Mouse (Mus musculus) embryonic fibroblast, embryonic 13.5 days (primary cell): ENCODE results near the gene Smpd3. TPM values are rescaled to one million over a fixed set of nuclear protein-coding genes. Genes with fewer than 3 reads are reported as not detected.

Source experiments
- H3K27ac ChIP-seq: 2 replicates; pipeline ENCODE4 v1.5.1; 2012; ENCODE audit warnings: low read length, control low read depth, inconsistent platforms; ENCODE audit not compliant: insufficient read depth
- H3K4me1 ChIP-seq: 2 replicates; pipeline ENCODE4 v1.6.1; 2011; ENCODE audit warnings: low read length; ENCODE audit not compliant: control insufficient read depth, insufficient read depth
- H3K4me3 ChIP-seq: 2 replicates; pipeline ENCODE4 v1.5.1; 2011; ENCODE audit warnings: mild to moderate bottlenecking, control low read depth, low read length; ENCODE audit not compliant: insufficient read depth
- CTCF ChIP-seq: IDR thresholded peaks from 2 replicates; pipeline ENCODE4 v1.5.1; 2011; ENCODE audit warnings: mild to moderate bottlenecking, control low read depth, low read length, moderate library complexity, borderline replicate concordance; ENCODE audit not compliant: insufficient read depth
- POLR2A ChIP-seq: IDR thresholded peaks from 2 replicates; pipeline ENCODE4 v1.6.1; 2011; ENCODE audit warnings: low read depth, mild to moderate bottlenecking, control low read depth, low read length, moderate library complexity
- polyA plus RNA-seq: library from polyadenylated mRNA; stranded (reverse); fragments of >200 nt; gene quantifications from 2 replicates; pipeline ENCODE4 v1.2.4, GENCODE M21; 2011; ENCODE audit warnings: low read depth; ENCODE audit not compliant: missing spikeins, insufficient read length

Smpd3 gene
- polyA plus RNA-seq, 1 experiment = 0.37 TPM

GRCm38 (mm10) chr8:106276709-106277317, 61.0 kb downstream of the Smpd3 start:
- H3K4me1 ChIP-seq = peaks cover 5% of the 10 kb centered on the region
- H3K4me3 ChIP-seq = no peak overlapping the region
- TF ChIP-seq POLR2A (no peak), CTCF (no peak)
- no peak overlapping the region for H3K27ac ChIP-seq

GRCm38 (mm10) chr8:106273468-106273867, 64.3 kb downstream of the Smpd3 start:
- Histone ChIP-seq H3K4me1 (no peaks in the 10 kb centered on the region), H3K27ac (no peak overlapping the region), H3K4me3 (no peak overlapping the region)
- no peak for TF ChIP-seq CTCF
- TF ChIP-seq POLR2A = no peak

- no peak overlapping the region for H3K4me3 ChIP-seq
- H3K27ac ChIP-seq = no peak overlapping the region
- no peaks in the 10 kb centered on the region for H3K4me1 ChIP-seq
- TF ChIP-seq CTCF (no peak), POLR2A (no peak)
These were observed 66.4 kb downstream of the Smpd3 start for GRCm38 (mm10) chr8:106271378-106271777.

GRCm38 (mm10) chr8:106270804-106271203, 67.0 kb downstream of the Smpd3 start:
- Histone ChIP-seq H3K4me1 (no peaks in the 10 kb centered on the region), H3K4me3 (no peak overlapping the region), H3K27ac (no peak overlapping the region)
- TF ChIP-seq CTCF (no peak), POLR2A (no peak)

GRCm38 (mm10) chr8:106268710-106269346, 69.0 kb downstream of the Smpd3 start:
- no peaks in the 10 kb centered on the region for H3K4me1 ChIP-seq
- no peak for TF ChIP-seq CTCF
- no peak for TF ChIP-seq POLR2A
- no peak overlapping the region for H3K4me3 ChIP-seq
- H3K27ac ChIP-seq = no peak overlapping the region

- H3K4me3 ChIP-seq = no peak overlapping the region
- TF ChIP-seq POLR2A = no peak
- TF ChIP-seq CTCF = no peak
- no peaks in the 10 kb centered on the region for H3K4me1 ChIP-seq
- no peak overlapping the region for H3K27ac ChIP-seq
These were observed 72.4 kb downstream of the Smpd3 start for GRCm38 (mm10) chr8:106265398-106265797.

GRCm38 (mm10) chr8:106263928-106264327, 73.9 kb downstream of the Smpd3 start:
- Histone ChIP-seq H3K4me1 (no peaks in the 10 kb centered on the region), H3K27ac (no peak overlapping the region), H3K4me3 (no peak overlapping the region)
- TF ChIP-seq CTCF (no peak), POLR2A (no peak)

DNA sequence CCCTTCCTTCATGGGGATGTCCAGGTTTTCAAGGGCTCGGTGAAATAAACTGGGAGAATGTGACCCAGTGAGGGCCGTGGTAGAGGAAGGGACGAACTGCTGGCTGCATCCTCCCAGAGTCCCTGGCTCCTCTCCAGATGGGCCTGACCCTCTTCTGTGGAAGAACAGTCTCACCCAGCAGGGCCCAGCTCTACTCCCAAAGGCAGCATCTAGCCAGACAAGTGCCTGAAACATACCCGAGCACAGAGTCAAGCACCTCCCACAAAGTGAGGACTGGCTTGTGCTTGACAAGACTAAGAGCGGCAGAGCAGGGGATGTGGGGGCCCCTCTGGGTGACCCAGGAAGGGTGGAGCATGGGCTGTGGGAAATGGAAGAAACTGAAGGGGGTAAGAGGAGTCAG, 75.4 kb downstream of the Smpd3 start:
- Histone ChIP-seq H3K4me3 (no peak overlapping the region), H3K27ac (no peak overlapping the region), H3K4me1 (no peaks in the 10 kb centered on the region)
- no peak for TF ChIP-seq CTCF
- TF ChIP-seq POLR2A = no peak

DNA sequence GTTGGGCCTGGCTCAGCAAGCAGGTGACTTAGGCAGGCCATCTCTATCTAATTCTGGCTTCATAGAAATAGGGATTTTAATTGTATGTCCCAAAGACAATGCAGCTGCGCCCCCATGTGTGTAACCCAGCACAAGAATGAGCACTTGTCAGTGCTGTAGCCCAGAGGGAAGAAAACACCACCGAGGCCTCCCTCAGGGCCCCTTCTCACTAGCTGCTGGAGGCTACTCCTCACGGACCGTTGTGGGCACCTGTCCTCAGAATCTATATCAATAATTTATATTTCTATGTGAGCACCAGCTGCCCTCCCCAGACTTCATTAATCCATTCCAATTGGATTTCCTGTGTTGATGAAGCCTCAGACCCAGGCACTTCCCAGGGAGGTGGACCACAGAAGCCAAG, 76.9 kb downstream of the Smpd3 start:
- TF ChIP-seq CTCF (no peak), POLR2A (no peak)
- Histone ChIP-seq H3K27ac (no peak overlapping the region), H3K4me1 (no peaks in the 10 kb centered on the region), H3K4me3 (no peak overlapping the region)

DNA sequence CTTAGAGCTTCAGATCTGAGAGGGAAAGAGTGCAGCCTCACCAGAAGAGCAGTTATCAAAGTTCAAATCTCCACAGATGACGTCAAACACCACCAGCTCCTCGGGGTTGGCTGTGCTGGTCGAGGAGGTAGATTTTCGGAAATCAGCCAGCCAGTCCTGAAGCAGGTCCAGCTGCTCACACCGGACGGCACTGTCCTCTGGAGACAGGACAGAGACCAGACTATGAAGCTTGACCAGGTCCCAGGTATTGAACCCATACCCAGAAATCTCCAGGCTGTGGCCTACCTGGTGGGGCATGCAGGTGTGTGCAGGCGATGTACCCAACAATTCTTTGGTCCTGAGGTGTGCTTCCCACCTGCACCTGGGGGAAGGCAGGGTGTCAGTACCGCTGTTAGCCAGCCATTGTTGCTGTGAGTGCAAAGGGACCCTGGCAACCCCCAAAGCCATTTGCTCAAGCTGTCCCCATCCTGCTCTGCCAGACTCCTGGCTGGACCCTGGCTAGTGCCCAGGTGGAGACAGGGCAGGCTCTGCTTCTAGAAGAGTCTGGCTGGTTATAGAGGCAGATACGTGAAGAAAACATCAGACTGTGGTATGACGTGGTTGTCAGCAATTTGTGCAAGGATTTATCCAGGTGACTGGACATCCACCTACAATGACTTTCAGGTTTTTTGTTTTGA, 78.1 kb downstream of the Smpd3 start:
- Histone ChIP-seq H3K4me3 (no peak overlapping the region), H3K27ac (no peak overlapping the region), H3K4me1 (no peaks in the 10 kb centered on the region)
- no peak for TF ChIP-seq POLR2A
- no peak for TF ChIP-seq CTCF

GRCm38 (mm10) chr8:106258169-106258568, 79.6 kb downstream of the Smpd3 start:
- TF ChIP-seq CTCF (no peak), POLR2A (no peak)
- H3K4me1 ChIP-seq = no peaks in the 10 kb centered on the region
- no peak overlapping the region for H3K27ac ChIP-seq
- no peak overlapping the region for H3K4me3 ChIP-seq
